Mouse (Mus musculus): ENCODE measurements around the gene Slc20a1. TPM values are rescaled to one million over a fixed set of nuclear protein-coding genes. Genes with fewer than 3 reads are reported as not detected.

The Slc20a1 gene
- polyA plus RNA-seq, 2 experiments: 42.7 to 50.7 TPM

GRCm38 (mm10) chr2:129249321-129249720, 50.8 kb downstream of the Slc20a1 start:
- no peak overlapping the region for H3K27ac ChIP-seq
- WGBS (ENCODE audit: insufficient replicate concordance): 45% methylated on average over 1 of the region's 1 CpGs
- no peaks in the 10 kb centered on the region for H3K36me3 ChIP-seq (replicated peaks; ENCODE audit: control insufficient read depth, insufficient read depth, low read depth)
- H3K4me3 ChIP-seq (ENCODE audit: insufficient read depth in 1 of 2, low read depth in 2 of 2, low read length in 2 of 2): no peak overlapping the region
- no peaks in the 10 kb centered on the region for H3K4me1 ChIP-seq (replicated peaks; ENCODE audit: control insufficient read depth in 2 of 2, insufficient read depth in 2 of 2, low read length in 1 of 2)
- no peak overlapping the region for H3K4me2 ChIP-seq (ENCODE audit: low read depth)
- TF ChIP-seq EP300 (IDR thresholded peaks at IDR 0.05; ENCODE audit: low read depth) (no peak), CTCF (IDR thresholded peaks at IDR 0.05; ENCODE audit: low read depth) (no peak)
- no peak for ATAC-seq (ENCODE audit: insufficient read depth)
- no peaks in the 10 kb centered on the region for H3K27me3 ChIP-seq (ENCODE audit: control insufficient read depth, insufficient read depth, low read length)
- no peak overlapping the region for H3K9ac ChIP-seq (replicated peaks)
- no peak for DNase-seq (ENCODE audit: low read depth in 3 of 3, low spot score in 3 of 3)
- H3K9me3 ChIP-seq (ENCODE audit: control insufficient read depth, low read length): no peaks in the 10 kb centered on the region

GRCm38 (mm10) chr2:129252836-129253630, 54.5 kb downstream of the Slc20a1 start:
- 85% methylated on average over 19 of the region's 19 CpGs for WGBS (ENCODE audit: insufficient replicate concordance)
- Histone ChIP-seq H3K27ac (no peak overlapping the region), H3K9me3 (ENCODE audit: control insufficient read depth, low read length) (no peaks in the 10 kb centered on the region), H3K4me2 (ENCODE audit: low read depth) (no peak overlapping the region), H3K9ac (replicated peaks) (no peak overlapping the region), H3K4me3 (ENCODE audit: insufficient read depth in 1 of 2, low read depth in 2 of 2, low read length in 2 of 2) (no peak overlapping the region), H3K4me1 (replicated peaks; ENCODE audit: control insufficient read depth in 2 of 2, insufficient read depth in 2 of 2, low read length in 1 of 2) (peaks cover 0 to 9% of the 10 kb centered on the region in 2 experiments; a peak in 2 of 4 replicates), H3K27me3 (ENCODE audit: control insufficient read depth, insufficient read depth, low read length) (no peaks in the 10 kb centered on the region), H3K36me3 (replicated peaks; ENCODE audit: control insufficient read depth, insufficient read depth, low read depth) (no peaks in the 10 kb centered on the region)
- DNase-seq (ENCODE audit: low read depth in 3 of 3, low spot score in 3 of 3) (no peak), ATAC-seq (ENCODE audit: insufficient read depth) (no peak)
- TF ChIP-seq CTCF (IDR thresholded peaks at IDR 0.05; ENCODE audit: low read depth) (no peak), EP300 (IDR thresholded peaks at IDR 0.05; ENCODE audit: low read depth) (no peak)

DNA sequence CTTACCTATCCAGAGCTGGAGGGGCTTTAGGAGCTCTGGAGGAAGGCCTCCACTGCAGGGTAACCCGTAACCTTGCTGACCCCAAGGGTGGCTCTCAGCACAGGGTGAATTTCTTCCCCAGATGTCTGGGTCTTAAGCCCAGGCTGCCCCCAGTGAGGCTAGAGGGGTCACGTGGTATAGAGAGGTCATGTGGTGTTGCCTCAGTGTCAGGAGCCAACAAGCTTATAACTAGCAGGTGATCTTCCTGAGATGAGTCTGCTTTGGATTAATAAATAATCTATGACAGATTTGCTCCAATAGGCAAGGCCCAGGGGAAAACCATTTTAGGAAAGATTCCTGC, 55.0 kb downstream of the Slc20a1 start:
- Histone ChIP-seq H3K27ac (no peak overlapping the region), H3K36me3 (replicated peaks; ENCODE audit: control insufficient read depth, insufficient read depth, low read depth) (no peaks in the 10 kb centered on the region), H3K4me3 (ENCODE audit: insufficient read depth in 1 of 2, low read depth in 2 of 2, low read length in 2 of 2) (no peak overlapping the region), H3K27me3 (ENCODE audit: control insufficient read depth, insufficient read depth, low read length) (no peaks in the 10 kb centered on the region), H3K9ac (replicated peaks) (no peak overlapping the region), H3K4me2 (ENCODE audit: low read depth) (no peak overlapping the region), H3K4me1 (replicated peaks; ENCODE audit: control insufficient read depth in 2 of 2, insufficient read depth in 2 of 2, low read length in 1 of 2) (peaks cover 3 to 9% of the 10 kb centered on the region in 2 experiments; a peak in 3 of 4 replicates), H3K9me3 (ENCODE audit: control insufficient read depth, low read length) (no peaks in the 10 kb centered on the region)
- WGBS (ENCODE audit: insufficient replicate concordance): 58% methylated on average over 2 of the region's 2 CpGs
- TF ChIP-seq EP300 (IDR thresholded peaks at IDR 0.05; ENCODE audit: low read depth): no peak
- TF ChIP-seq CTCF (IDR thresholded peaks at IDR 0.05; ENCODE audit: low read depth): no peak
- ATAC-seq (ENCODE audit: insufficient read depth) (no peak), DNase-seq (ENCODE audit: low read depth in 3 of 3, low spot score in 3 of 3) (no peak)

DNA sequence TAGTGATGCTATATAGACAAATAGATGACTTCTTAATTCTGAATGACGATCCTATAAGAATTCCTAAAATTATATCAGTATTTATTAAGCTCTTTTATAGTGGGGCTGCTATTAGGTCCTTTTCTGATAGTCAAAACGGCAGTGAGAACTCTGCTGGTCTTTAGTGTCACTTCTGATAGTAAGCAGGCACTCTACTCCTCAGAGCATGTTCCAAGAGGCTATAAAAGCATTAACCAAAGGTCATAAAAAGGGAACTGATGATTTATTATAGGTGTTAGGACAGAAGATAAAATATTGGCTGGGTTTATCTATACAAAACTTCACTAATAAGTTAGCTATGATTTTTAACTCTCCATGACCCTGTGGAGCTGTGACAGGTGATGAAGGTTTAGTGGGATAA, 55.5 kb downstream of the Slc20a1 start:
- no peak overlapping the region for H3K4me3 ChIP-seq (ENCODE audit: insufficient read depth in 1 of 2, low read depth in 2 of 2, low read length in 2 of 2)
- TF ChIP-seq CTCF (IDR thresholded peaks at IDR 0.05; ENCODE audit: low read depth) (no peak), EP300 (IDR thresholded peaks at IDR 0.05; ENCODE audit: low read depth) (no peak)
- no peaks in the 10 kb centered on the region for H3K27me3 ChIP-seq (ENCODE audit: control insufficient read depth, insufficient read depth, low read length)
- peaks cover 3 to 9% of the 10 kb centered on the region in 2 experiments; a peak in 3 of 4 replicates for H3K4me1 ChIP-seq (replicated peaks; ENCODE audit: control insufficient read depth in 2 of 2, insufficient read depth in 2 of 2, low read length in 1 of 2)
- H3K27ac ChIP-seq: no peak overlapping the region
- no peak overlapping the region for H3K9ac ChIP-seq (replicated peaks)
- no peaks in the 10 kb centered on the region for H3K36me3 ChIP-seq (replicated peaks; ENCODE audit: control insufficient read depth, insufficient read depth, low read depth)
- H3K9me3 ChIP-seq (ENCODE audit: control insufficient read depth, low read length): no peaks in the 10 kb centered on the region
- no peak for DNase-seq (ENCODE audit: low read depth in 3 of 3, low spot score in 3 of 3)
- no peak overlapping the region for H3K4me2 ChIP-seq (ENCODE audit: low read depth)
- no peak for ATAC-seq (ENCODE audit: insufficient read depth)
- WGBS (ENCODE audit: insufficient replicate concordance): 60% methylated on average over 2 of the region's 2 CpGs

DNA sequence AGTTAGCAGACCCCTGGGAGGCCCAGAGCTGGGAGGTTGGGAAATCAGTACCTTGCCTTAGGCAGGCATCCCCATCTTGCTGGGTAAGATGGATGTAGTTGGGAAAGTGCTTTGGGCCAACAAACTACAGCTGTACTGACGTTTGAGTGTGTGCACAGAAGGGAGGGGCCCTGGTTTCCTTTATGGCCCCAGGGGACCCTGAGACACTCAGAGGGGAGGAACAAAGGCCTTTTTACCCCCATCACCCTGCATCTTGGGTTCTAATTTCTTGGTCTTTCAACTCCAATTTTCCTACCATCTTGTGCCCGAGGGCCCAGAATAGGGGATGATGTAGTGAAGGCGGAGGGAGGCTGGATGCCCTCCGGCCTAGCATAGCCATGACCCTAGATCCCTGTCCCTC, 57.4 kb downstream of the Slc20a1 start:
- no peak overlapping the region for H3K9ac ChIP-seq (replicated peaks)
- no peak for ATAC-seq (ENCODE audit: insufficient read depth)

More for the DNA sequence above, 57.4 kb downstream of the Slc20a1 start:
- no peak for DNase-seq (ENCODE audit: low read depth in 3 of 3, low spot score in 3 of 3)
- H3K9me3 ChIP-seq (ENCODE audit: control insufficient read depth, low read length): no peaks in the 10 kb centered on the region
- H3K27me3 ChIP-seq (ENCODE audit: control insufficient read depth, insufficient read depth, low read length): no peaks in the 10 kb centered on the region
- H3K4me3 ChIP-seq (ENCODE audit: insufficient read depth in 1 of 2, low read depth in 2 of 2, low read length in 2 of 2): no peak overlapping the region
- peaks cover 3 to 9% of the 10 kb centered on the region in 2 experiments; a peak in 3 of 4 replicates for H3K4me1 ChIP-seq (replicated peaks; ENCODE audit: control insufficient read depth in 2 of 2, insufficient read depth in 2 of 2, low read length in 1 of 2)
- 78% methylated on average over 4 of the region's 4 CpGs for WGBS (ENCODE audit: insufficient replicate concordance)
- no peaks in the 10 kb centered on the region for H3K36me3 ChIP-seq (replicated peaks; ENCODE audit: control insufficient read depth, insufficient read depth, low read depth)
- no peak overlapping the region for H3K4me2 ChIP-seq (ENCODE audit: low read depth)
- TF ChIP-seq CTCF (IDR thresholded peaks at IDR 0.05; ENCODE audit: low read depth) (no peak), EP300 (IDR thresholded peaks at IDR 0.05; ENCODE audit: low read depth) (no peak)
- H3K27ac ChIP-seq: no peak overlapping the region
